Mouse (Mus musculus): ENCODE data around the gene Cpne7.

GRCm38 (mm10) chr8:123150737-123151171 is 33.6 kb downstream of the Cpne7 start:
- no peak for TF ChIP-seq POLR2A (IDR thresholded peaks at IDR 0.05; ENCODE audit: control insufficient read depth, extremely low read depth, insufficient read depth, low read length, poor library complexity)
- no peak for TF ChIP-seq CTCF (IDR thresholded peaks at IDR 0.05; ENCODE audit: borderline replicate concordance, control insufficient read depth, extremely low read depth, insufficient read depth, low read length, poor library complexity)

Data from thymus, adult 2 months (tissue).